Mouse (Mus musculus) CD4-positive naive resting alpha-beta T cell, adult 57 days (primary cell): ENCODE measurements around the gene Zfp346. TPM values are rescaled to one million over a fixed set of nuclear protein-coding genes. Genes with fewer than 3 reads are reported as not detected.

Source experiments
- total RNA-seq: library from RNA; stranded (reverse); gene quantifications from one replicate; pipeline ENCODE4 v1.2.4, GENCODE M21; 2023

The Zfp346 gene
- total RNA-seq = 30.2 TPM

DNA sequence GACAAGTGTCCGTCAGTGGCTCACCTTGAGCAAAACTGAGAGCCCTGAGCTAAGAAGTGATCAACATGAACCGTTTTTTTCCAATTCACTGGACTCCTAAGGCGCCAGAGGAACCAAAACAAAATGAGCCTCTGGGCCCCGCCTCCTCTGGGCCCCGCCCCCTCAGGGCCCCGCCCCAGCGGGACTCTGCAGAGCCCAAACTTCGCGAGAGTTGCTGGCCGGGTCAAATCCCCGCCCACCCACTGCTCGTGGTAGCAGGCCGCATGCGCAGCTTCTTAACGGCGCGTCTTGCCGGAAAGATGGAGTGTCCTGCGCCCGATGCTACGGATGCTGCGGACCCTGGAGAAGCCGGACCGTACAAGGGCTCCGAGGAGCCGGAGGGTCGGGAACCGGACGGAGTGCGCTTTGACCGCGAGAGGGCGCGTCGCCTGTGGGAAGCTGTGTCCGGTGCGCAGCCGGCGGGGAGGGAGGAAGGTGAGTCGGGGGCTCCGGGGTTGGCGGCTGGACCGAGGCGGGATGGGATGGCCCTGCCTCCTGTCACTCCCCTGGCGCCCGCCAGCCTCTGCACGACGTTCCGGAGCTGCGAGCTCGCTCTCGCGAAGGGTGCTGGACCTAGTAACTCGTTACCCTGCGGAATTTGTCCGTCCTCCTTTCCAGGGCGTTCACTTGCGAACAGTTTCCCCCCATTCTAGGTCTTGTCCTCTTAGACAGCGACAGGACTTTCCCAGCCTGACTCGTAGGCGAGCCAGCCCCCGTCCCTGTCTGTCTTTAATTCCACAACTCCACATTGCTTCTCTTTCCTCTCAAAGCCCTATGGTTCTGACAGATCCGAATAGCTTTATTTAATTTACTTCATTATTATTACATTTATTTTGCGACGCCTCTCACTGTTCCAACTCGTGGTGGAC lies at the start of gene Zfp346:
Gene Zfp346 (plus strand): TSS at position 267 of the 908 bp plus-strand sequence.

DNA sequence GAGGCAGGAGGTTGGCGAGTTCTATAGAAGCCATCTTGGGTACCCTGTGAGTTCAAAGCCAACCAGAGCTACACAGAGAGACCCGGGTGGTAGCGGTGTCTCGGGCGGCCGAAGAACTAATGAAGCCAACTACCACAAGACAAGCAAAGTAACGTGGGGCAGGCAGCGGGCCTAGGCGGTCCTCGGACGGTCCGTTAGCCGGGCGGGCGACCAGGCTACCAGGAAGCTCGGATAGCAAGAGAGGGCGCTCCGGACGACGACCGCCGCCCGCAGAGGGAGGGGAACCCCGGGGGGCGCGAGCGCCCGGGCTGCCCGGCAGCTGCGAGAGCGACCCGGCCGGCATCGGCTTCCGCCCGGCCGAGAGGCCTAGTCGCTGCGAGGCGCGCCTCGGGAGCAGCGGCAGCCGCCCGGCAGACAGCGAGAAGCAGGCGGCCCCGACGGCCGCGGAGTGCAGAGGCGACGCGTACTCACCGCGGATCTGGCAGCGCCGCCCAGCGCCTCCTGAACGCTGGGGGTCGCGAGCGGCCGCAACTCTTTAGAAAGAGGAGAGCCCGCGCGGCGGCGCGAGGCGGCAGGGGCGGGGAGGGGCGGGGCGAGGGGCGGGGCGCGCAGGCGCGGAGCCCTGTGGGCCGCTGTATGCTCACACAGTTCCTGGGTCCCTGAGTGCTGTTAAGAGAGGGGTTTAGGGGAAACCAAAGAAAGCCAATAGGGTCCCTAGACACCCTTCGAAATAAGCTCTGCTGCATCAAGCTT lies 5.2 kb upstream of the Zfp346 start, which contains the start of gene Uimc1:
Gene Uimc1 (minus strand): TSS at position 575 of the 753 bp plus-strand sequence.

DNA sequence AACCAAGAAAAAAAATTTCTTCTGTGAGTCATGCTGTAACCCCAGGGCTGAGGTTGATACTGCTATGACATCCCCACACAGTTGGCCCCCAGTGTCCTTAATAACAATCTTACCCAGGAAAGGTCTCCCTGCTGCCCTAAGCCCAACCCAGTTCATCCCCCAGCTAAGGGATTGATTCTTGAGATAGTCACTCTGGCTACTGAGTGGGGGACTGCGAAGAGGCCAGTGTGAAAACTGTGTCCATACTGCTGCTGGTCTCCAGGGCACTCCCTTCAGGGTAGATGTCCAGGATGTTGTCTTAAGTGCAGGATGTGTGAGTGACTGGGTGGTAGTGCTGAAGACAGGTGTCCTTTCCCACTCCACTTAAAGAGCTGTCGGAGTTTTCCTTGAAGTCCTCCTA lies 28.3 kb downstream of the Zfp346 start, which contains the start of gene Gm17617:
Gene Gm17617 (minus strand): TSS at position 101 of the 400 bp plus-strand sequence.

DNA sequence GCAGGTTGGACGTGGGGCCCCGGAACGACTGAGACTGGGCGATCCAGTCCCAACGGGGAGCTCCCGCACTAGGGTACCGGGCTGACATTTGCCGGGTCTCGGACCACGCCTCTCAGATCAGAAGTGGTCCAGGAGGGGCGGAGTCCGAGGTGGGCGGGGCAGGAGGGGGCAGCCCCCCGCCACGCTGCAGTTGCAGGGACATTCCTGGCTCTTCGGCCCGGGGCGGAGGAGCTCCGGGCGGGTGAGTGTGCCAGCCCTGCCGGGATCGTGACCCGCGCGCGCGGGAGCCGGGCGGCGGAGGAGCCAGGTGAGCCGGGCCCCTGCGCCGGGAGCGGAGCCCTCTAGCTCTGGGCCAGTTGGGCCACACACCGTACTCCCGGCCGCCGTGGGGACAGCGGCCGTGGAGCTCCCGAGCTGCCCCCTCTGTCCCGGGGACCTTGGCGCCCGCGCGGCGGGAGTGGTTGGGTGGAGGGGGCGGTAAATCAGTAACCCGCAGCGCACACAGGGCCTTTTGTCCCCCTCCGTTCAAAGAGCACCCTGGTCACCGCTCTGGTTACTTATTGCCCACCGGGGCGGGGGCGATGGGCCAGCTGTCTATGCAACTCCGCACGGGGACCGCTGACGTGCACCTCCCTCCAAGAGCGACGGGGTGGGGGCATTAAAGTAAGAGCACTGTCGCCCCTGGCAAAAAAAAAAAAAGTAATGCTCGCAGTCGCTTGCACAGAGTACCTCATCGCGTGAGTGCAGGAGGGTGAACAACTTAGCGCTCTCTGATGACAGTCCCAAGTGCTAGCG lies 47.7 kb downstream of the Zfp346 start, which contains the start of gene Fgfr4:
Gene Fgfr4 (plus strand): TSS at position 20 of the 795 bp plus-strand sequence.

Other genes with a start within 250 kb of the Zfp346 start
- gene Unc5a, start 155.9 kb upstream of the Zfp346 start, total RNA-seq = 2.4 TPM
- 4.6 TPM for gene Hk3, start 83.9 kb upstream of the Zfp346 start, total RNA-seq
- 87.0 TPM for gene Uimc1, start 5.0 kb upstream of the Zfp346 start, total RNA-seq
- not detected for gene Gm17617, start 28.2 kb downstream of the Zfp346 start, total RNA-seq
- gene Fgfr4, start 47.3 kb downstream of the Zfp346 start, total RNA-seq = not detected
- 181 TPM for gene Nsd1, start 104.5 kb downstream of the Zfp346 start, total RNA-seq
- gene Prelid1, start 215.2 kb downstream of the Zfp346 start, total RNA-seq = 148 TPM
- gene Rab24, start 216.6 kb downstream of the Zfp346 start, total RNA-seq = 48.6 TPM
- gene Mxd3, start 224.5 kb downstream of the Zfp346 start, total RNA-seq = 0.92 TPM